Mouse (Mus musculus) heart, adult 18-20 months (tissue): Measurements from ENCODE around the gene Gm13420. TPM values are rescaled to one million over a fixed set of nuclear protein-coding genes. Genes with fewer than 3 reads are reported as not detected.
A peak's percentile ranks its signal among the peaks of the same experiment; 100 is the strongest.
"Not testable (repeated sequence)": the region's sequence is repeated elsewhere in the genome, so short reads cannot be mapped to it uniquely, and the experiment has no call there.

Experiments used
- DNase-seq, 2 experiments: peaks; one replicate each; pipeline ENCODE4 v3.0.0; 2021 to 2022; ENCODE audit warnings: mixed read lengths in 1 of 2
- long read RNA-seq, 2 experiments: library from polyadenylated mRNA; stranded (forward); transcript quantifications; one replicate each; pipeline ENCODE4 v2.0.0; 2021
- total RNA-seq, 2 experiments: library from RNA; stranded (reverse); gene quantifications; 2 replicates each; pipeline ENCODE4 v1.2.3; 2021

The Gm13420 gene
- not detected for total RNA-seq
- long read RNA-seq, experiment 1 = 0 reads
- long read RNA-seq, experiment 2 = 0 reads

- DNase-seq = no peak
These were observed at the start of gene Gm13420 for GRCm38 (mm10) chr2:29751497-29751896. Gene Gm13420, minus strand, starts transcription at chr2:29751685.

- DNase-seq = no peak
These were observed 41.4 kb upstream of the Gm13420 start for GRCm38 (mm10) chr2:29792772-29793487.

GRCm38 (mm10) chr2:29787937-29788681 is 36.6 kb upstream of the Gm13420 start, which contains the start of gene Trub2:
Gene Trub2, minus strand, starts transcription at chr2:29788502.
- peak; percentile 89 to 90 for DNase-seq

- peak; percentile 94 for DNase-seq
These were observed 35.8 kb upstream of the Gm13420 start, which contains the start of gene Coq4 for GRCm38 (mm10) chr2:29787104-29787917. Gene Coq4, plus strand, starts transcription at chr2:29787493.

GRCm38 (mm10) chr2:29784290-29784689 is 32.8 kb upstream of the Gm13420 start:
- no peak for DNase-seq

GRCm38 (mm10) chr2:29781256-29781655 is 29.8 kb upstream of the Gm13420 start:
- DNase-seq = not testable (repeated sequence)

- no peak for DNase-seq
These were observed 21.8 kb upstream of the Gm13420 start for GRCm38 (mm10) chr2:29773323-29773722.

GRCm38 (mm10) chr2:29771611-29772461 is 20.4 kb upstream of the Gm13420 start:
- no peak for DNase-seq

- no peak for DNase-seq
These were observed 18.7 kb upstream of the Gm13420 start for GRCm38 (mm10) chr2:29770162-29770561.

- DNase-seq = no peak
These were observed 17.4 kb upstream of the Gm13420 start for GRCm38 (mm10) chr2:29768901-29769300.

- no peak for DNase-seq
These were observed 16.7 kb upstream of the Gm13420 start for GRCm38 (mm10) chr2:29767976-29768709.

- peak; percentile 36 to 72 for DNase-seq
These were observed 13.3 kb upstream of the Gm13420 start for GRCm38 (mm10) chr2:29764831-29765230.

GRCm38 (mm10) chr2:29755693-29756092 is 4.2 kb upstream of the Gm13420 start:
- DNase-seq = no peak

GRCm38 (mm10) chr2:29752397-29752796 is 912 bp upstream of the Gm13420 start:
- DNase-seq = no peak

GRCm38 (mm10) chr2:29748499-29748898 is 3.0 kb downstream of the Gm13420 start:
- no peak for DNase-seq

- DNase-seq = no peak
These were observed 3.6 kb downstream of the Gm13420 start for GRCm38 (mm10) chr2:29747852-29748251.

GRCm38 (mm10) chr2:29747188-29747782 is 4.2 kb downstream of the Gm13420 start:
- DNase-seq = no peak

GRCm38 (mm10) chr2:29744256-29744655 is 7.2 kb downstream of the Gm13420 start:
- DNase-seq = no peak

- no peak for DNase-seq
These were observed 10.3 kb downstream of the Gm13420 start for GRCm38 (mm10) chr2:29741207-29741606.

- DNase-seq = peak; percentile 31 to 60
These were observed 12.1 kb downstream of the Gm13420 start for GRCm38 (mm10) chr2:29739368-29739767.
